Mouse (Mus musculus) embryonic facial prominence, embryonic 15.5 days (tissue): ENCODE data around the gene Pah. TPM values are rescaled to one million over a fixed set of nuclear protein-coding genes. Genes with fewer than 3 reads are reported as not detected.

Experiments
- ATAC-seq: fragments of 200-750 bp; cut with Nextera tagmentation; 2 replicates; pipeline ENCODE4 v1.8.0; 2017; ENCODE audit warnings: low read depth, moderate TSS enrichment; ENCODE audit not compliant: insufficient number of reproducible peaks, low FRiP score, low TSS enrichment
- H3K27ac ChIP-seq: fragments of 300-500 bp; sonication (generic); replicated peaks from 2 replicates; pipeline ENCODE4 v1.5.1; 2015; ENCODE audit warnings: mild to moderate bottlenecking, inconsistent platforms
- H3K27me3 ChIP-seq: fragments of 300-500 bp; sonication (generic); 2 replicates; pipeline ENCODE4 v1.6.1; 2015; ENCODE audit warnings: inconsistent platforms
- H3K36me3 ChIP-seq: fragments of 300-500 bp; sonication (generic); 2 replicates; pipeline ENCODE4 v1.6.1; 2015; ENCODE audit warnings: mild to moderate bottlenecking, inconsistent platforms
- H3K4me1 ChIP-seq: fragments of 300-500 bp; sonication (generic); 2 replicates; pipeline ENCODE4 v1.6.1; 2015; ENCODE audit warnings: inconsistent platforms
- H3K4me2 ChIP-seq: fragments of 300-500 bp; sonication (generic); replicated peaks from 2 replicates; pipeline ENCODE4 v1.6.1; 2015; ENCODE audit warnings: mild to moderate bottlenecking, inconsistent platforms
- H3K4me3 ChIP-seq: fragments of 300-500 bp; sonication (generic); replicated peaks from 2 replicates; pipeline ENCODE4 v1.5.1; 2015; ENCODE audit warnings: mild to moderate bottlenecking, inconsistent platforms
- H3K9ac ChIP-seq: fragments of 300-500 bp; sonication (generic); 2 replicates; pipeline ENCODE4 v1.6.1; 2015; ENCODE audit warnings: inconsistent platforms
- H3K9me3 ChIP-seq: fragments of 300-500 bp; sonication (generic); replicated peaks from 2 replicates; pipeline ENCODE4 v1.6.1; 2016; ENCODE audit warnings: inconsistent platforms
- WGBS: fragments of 180-500 bp; shearing (Covaris S2); methylation state at CpG from one replicate; pipeline ENCODE4 v1.1.7; 2015; 5-methylcytosine and 5-hydroxymethylcytosine counted together
- polyA plus RNA-seq: library from polyadenylated mRNA; unstranded; fragments of >200 nt; fragmentation: Nextera tagmentation; extraction: Ambion mirVana; gene quantifications from 2 replicates; pipeline ENCODE4 v1.2.1, GENCODE M21; 2015

Gene Pah
- polyA plus RNA-seq, 1 experiment from 2014 or later, result not detected

DNA sequence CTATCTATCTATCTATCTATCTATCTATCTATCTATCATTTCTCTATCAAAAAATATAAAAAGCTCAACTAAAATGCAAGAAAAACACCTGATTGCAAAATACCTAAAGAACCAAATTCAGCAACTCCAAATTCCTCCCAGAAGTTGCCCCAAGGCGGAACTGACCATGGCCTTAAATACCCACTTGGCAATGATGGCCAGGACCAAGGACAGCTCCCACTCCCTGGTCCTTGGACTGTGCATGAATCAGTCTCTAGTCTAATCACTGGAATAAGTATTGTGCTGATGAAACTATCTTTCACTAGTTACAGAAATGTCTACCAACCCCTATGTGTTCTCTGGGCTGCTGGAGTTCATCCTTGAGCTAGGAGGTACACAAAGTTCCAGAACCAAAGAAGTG lies 65.1 kb downstream of the Pah start:
- no peaks in the 10 kb centered on the region for H3K9me3 ChIP-seq
- H3K9ac ChIP-seq, result no peak overlapping the region
- 63% methylated on average over 1 of the region's 1 CpGs for WGBS
- no peak for ATAC-seq
- no peaks in the 10 kb centered on the region for H3K27me3 ChIP-seq
- no peaks in the 10 kb centered on the region for H3K4me1 ChIP-seq
- H3K4me2 ChIP-seq, result no peak overlapping the region
- no peak overlapping the region for H3K4me3 ChIP-seq
- H3K27ac ChIP-seq, result no peak overlapping the region
- no peaks in the 10 kb centered on the region for H3K36me3 ChIP-seq

DNA sequence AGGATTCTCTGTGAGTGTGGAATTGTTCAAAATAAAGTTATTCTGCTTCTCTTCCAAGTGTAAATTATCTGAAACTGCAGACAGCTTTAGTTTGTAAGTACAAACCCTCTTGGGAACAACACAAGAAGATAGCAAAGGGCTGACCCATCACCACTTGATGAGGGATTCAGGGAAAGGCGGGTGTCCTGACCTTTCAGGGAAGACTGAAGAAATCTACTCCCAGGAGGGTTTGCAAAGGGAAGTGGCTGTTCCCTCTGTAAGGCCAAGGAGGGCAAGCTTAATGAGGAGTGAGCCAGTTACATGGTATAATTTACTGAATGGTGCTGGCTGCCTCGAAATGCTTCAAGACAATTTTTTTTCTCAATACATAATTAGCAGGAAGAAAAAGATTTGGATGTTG lies 72.3 kb downstream of the Pah start:
- H3K9me3 ChIP-seq, result no peaks in the 10 kb centered on the region
- H3K4me1 ChIP-seq, result peaks cover 3% of the 10 kb centered on the region; the same call in 1 of the 2 replicates
- H3K4me2 ChIP-seq, result no peak overlapping the region
- ATAC-seq, result no peak
- H3K27me3 ChIP-seq, result no peaks in the 10 kb centered on the region
- no peaks in the 10 kb centered on the region for H3K36me3 ChIP-seq
- no peak overlapping the region for H3K27ac ChIP-seq
- no peak overlapping the region for H3K9ac ChIP-seq
- 28% methylated on average over 2 of the region's 2 CpGs for WGBS
- no peak overlapping the region for H3K4me3 ChIP-seq

DNA sequence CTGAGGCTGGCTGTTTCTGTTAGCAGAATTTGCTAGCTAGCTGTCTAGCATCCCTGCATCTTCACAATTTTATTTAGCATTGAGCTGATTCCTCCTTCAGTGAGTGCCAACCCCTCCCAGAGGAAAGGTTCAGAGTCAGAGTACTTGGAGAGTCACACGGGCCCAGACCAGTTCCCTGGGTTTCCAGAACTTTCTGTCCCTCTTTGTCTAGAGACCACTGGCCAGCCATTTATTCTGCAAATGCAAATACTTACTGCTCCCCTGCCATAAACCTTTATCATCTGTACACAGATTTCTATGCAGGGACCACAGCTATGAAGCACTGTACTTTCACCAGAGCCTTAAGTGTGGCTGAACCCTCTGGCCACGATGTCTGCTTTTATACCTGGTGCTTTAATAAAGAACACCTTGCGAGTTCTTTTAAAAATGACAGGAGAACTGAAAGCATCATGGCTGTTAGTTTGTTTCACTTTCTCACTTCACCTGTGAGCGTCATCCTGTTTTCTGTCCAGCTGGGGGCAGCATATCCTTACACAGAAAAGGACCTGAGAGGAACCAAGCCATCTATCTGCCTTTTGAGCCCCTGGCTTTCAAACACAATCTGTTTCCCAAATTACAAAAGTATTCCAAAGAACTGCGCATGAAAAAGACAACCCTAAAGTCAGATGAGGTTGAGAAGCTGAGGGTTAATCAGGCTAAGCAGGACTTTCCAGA lies 74.9 kb downstream of the Pah start:
- H3K9me3 ChIP-seq, result no peaks in the 10 kb centered on the region

DNA sequence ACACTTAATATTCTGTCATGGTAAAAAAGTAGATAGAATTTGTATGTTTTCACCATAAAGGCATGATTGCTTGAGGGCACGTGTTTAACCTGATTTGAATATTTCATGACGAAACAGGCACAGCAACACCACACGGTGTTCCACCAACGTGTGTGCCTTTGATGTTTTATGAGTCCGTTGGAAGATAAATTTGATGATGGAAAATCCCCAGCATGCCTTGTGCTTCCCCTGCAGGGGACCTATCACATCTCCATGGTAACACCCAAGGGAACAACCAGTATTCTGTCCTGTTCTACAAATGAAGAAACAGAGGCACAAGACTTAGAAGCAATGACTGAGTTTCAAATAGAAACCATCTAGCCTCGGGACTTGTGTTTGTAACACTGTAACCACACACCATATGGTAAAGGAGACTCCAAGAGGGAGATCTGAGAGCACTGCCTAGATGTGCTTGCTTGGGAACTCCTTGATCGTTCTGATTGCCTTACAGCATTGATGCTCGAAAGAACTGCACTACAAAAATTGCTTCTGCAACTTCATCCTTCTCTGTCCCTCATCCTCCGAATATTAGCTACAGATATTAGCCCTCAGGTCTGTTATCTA lies 75.6 kb downstream of the Pah start:
- WGBS, result 41% methylated on average over 9 of the region's 9 CpGs
- no peaks in the 10 kb centered on the region for H3K9me3 ChIP-seq
- no peak for ATAC-seq
- H3K4me1 ChIP-seq, result peaks cover 3% of the 10 kb centered on the region; the same call in 1 of the 2 replicates
- H3K36me3 ChIP-seq, result no peaks in the 10 kb centered on the region
- H3K27ac ChIP-seq, result no peak overlapping the region
- H3K4me2 ChIP-seq, result no peak overlapping the region
- H3K27me3 ChIP-seq, result no peaks in the 10 kb centered on the region
- no peak overlapping the region for H3K4me3 ChIP-seq
- no peak overlapping the region for H3K9ac ChIP-seq

More for the DNA sequence above, 74.9 kb downstream of the Pah start:
- Histone ChIP-seq H3K4me2 (no peak overlapping the region), H3K27ac (no peak overlapping the region), H3K4me3 (no peak overlapping the region), H3K4me1 (peaks cover 3% of the 10 kb centered on the region; the same call in 1 of the 2 replicates), H3K9ac (no peak overlapping the region), H3K27me3 (no peaks in the 10 kb centered on the region), H3K36me3 (no peaks in the 10 kb centered on the region)
- no peak for ATAC-seq
- 35% methylated on average over 5 of the region's 5 CpGs for WGBS

DNA sequence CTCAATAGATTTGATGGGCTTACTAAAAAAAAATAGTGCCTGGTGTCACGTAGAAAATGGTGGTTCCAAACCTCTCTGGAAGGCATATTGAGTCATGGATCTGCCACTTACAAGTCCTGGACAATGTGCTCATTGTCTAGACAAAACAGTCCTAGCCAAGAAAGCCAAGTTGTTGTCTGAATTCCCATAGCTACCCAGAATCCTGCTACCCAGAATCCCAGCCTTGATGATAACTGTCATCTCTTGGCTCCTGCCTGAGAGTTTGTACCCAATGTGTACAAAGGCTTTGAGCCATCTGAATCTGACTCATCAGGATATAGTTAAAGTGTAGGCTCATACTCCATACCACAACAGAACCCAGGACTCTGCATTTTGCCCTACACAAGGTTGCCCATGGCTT lies 80.6 kb downstream of the Pah start:
- ATAC-seq, result no peak
- no peak overlapping the region for H3K4me3 ChIP-seq
- H3K4me2 ChIP-seq, result no peak overlapping the region
- no peaks in the 10 kb centered on the region for H3K36me3 ChIP-seq
- no peak overlapping the region for H3K9ac ChIP-seq
- H3K27me3 ChIP-seq, result no peaks in the 10 kb centered on the region
- no peaks in the 10 kb centered on the region for H3K9me3 ChIP-seq
- WGBS, result 48% methylated on average over 1 of the region's 1 CpGs
- H3K4me1 ChIP-seq, result no peaks in the 10 kb centered on the region
- no peak overlapping the region for H3K27ac ChIP-seq

DNA sequence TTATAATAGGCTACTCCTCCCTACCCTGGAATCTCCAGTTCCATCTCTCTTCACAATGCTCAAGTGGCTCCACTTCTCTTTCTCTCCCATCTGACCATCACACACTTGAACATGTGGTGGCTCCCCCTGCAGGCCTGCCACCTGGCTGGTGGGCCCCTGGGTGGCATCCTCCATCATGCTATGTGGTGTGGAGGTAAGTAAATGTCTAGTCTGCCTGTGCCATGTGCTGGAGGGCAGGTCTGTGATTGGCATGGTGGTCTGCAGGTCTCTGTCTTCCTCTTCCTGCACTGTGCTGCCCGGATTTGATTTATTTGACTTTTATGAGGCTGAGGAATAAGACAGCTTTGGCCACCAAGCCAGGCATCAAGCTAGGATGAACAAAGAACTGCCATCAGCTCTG lies 103.6 kb downstream of the Pah start:
- no peak overlapping the region for H3K4me2 ChIP-seq
- no peak overlapping the region for H3K4me3 ChIP-seq
- ATAC-seq, result no peak
- no peaks in the 10 kb centered on the region for H3K36me3 ChIP-seq
- WGBS, result 65% methylated on average over 1 of the region's 1 CpGs
- no peak overlapping the region for H3K27ac ChIP-seq
- H3K27me3 ChIP-seq, result no peaks in the 10 kb centered on the region
- H3K4me1 ChIP-seq, result no peaks in the 10 kb centered on the region
- H3K9me3 ChIP-seq, result no peaks in the 10 kb centered on the region
- H3K9ac ChIP-seq, result no peak overlapping the region

Other genes with a start within 250 kb of the Pah start
- gene Ascl1, start 28.1 kb upstream of the Pah start, polyA plus RNA-seq, result 1.9 TPM in 2 replicates